Mouse (Mus musculus) erythroblast, embryonic 14.5 days (primary cell): ENCODE measurements around the gene Nxnl1.

Source experiments
- GATA1 ChIP-seq: IDR thresholded peaks from 2 replicates; pipeline ENCODE4 v1.6.1; 2012; ENCODE audit warnings: low read length, inconsistent platforms, mixed read lengths
- TAL1 ChIP-seq: IDR thresholded peaks from 3 replicates; pipeline ENCODE4 v1.6.1; 2012; ENCODE audit warnings: low read length, inconsistent platforms, mixed read lengths

GRCm38 (mm10) chr8:71586891-71587290 lies 20.5 kb upstream of the Nxnl1 start:
- TF ChIP-seq TAL1 (no peak), GATA1 (no peak)
